8 mouse cellular contexts compared by ENCODE assay signal in the genomic region with DNA sequence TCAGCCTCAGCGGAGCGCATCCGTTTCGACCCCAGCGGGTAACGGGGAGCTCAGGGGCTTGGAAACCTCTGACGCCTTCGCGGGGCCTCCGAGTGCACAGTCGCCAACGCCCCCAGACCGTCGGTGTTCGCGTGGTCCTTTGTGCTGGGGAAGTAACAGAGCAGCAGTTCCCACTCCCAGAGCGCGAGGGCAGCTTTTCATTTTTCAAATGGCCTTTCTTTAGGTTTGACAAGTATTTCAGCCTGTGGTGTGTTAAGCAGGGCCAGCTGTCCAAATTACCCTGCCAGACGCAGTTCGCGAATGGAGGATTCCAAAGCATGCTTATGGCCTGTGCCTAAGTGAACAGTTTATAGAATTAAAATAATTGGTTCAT. TPM values are rescaled to one million over a fixed set of nuclear protein-coding genes. Genes with fewer than 3 reads are reported as not detected.
A peak's percentile ranks its signal among the peaks of the same experiment; 100 is the strongest.
DNase-seq lines count a peak whose midpoint lies in the region; ATAC-seq and TF ChIP-seq lines count a peak whose summit lies in the region.

No protein-coding gene starts in this region.

- peak overlapping the region; percentile 77 for H3K4me2 ChIP-seq in kidney, postnatal 0 days (ENCODE audit: low read length)
- H3K4me2 ChIP-seq in hindbrain, embryonic 13.5 days = peak overlapping the region; percentile 79
- H3K4me2 ChIP-seq in midbrain, embryonic 14.5 days (ENCODE audit: low read length) = peak overlapping the region; percentile 69

- peaks cover 6% of the 10 kb centered on the region for H3K4me1 ChIP-seq in kidney, postnatal 0 days (replicated peaks; ENCODE audit: insufficient read depth, low read length)
- peaks cover 13% of the 10 kb centered on the region for H3K4me1 ChIP-seq in bone marrow macrophage, adult 2 months (ENCODE audit: control insufficient read depth, insufficient read depth, low read length)
- peaks cover 21% of the 10 kb centered on the region for H3K4me1 ChIP-seq in hindbrain, embryonic 13.5 days (replicated peaks)
- peaks cover 26% of the 10 kb centered on the region for H3K4me1 ChIP-seq in midbrain, embryonic 14.5 days (ENCODE audit: control insufficient read depth, insufficient read depth, low read length)

- no peak for TF ChIP-seq POLR2A in bone marrow macrophage, adult 2 months (IDR thresholded peaks at IDR 0.05; ENCODE audit: borderline replicate concordance, low read depth, low read length)

- peak overlapping the region; percentile 65 for H3K9ac ChIP-seq in kidney, postnatal 0 days (ENCODE audit: low read depth, low read length)
- peak overlapping the region; percentile 95 for H3K9ac ChIP-seq in hindbrain, embryonic 13.5 days
- H3K9ac ChIP-seq in midbrain, embryonic 14.5 days (replicated peaks; ENCODE audit: low read length) = peak overlapping the region; percentile 84

- ATAC-seq in kidney, postnatal 0 days (replicated peaks; ENCODE audit: low FRiP score, low read depth) = peak; percentile 74; the same call in 1 of the 2 replicates
- peak; percentile 94 for ATAC-seq in hindbrain, embryonic 13.5 days (ENCODE audit: low FRiP score)
- ATAC-seq in midbrain, embryonic 14.5 days (ENCODE audit: low FRiP score, low TSS enrichment) = peak; percentile 88

- peak; percentile 91 for DNase-seq in kidney, postnatal 0 days (ENCODE audit: low spot score)
- DNase-seq in kidney, adult 8-10 months = no peak
- peak; percentile 86 for DNase-seq in midbrain, embryonic 14.5 days
- DNase-seq in adrenal gland, adult (ENCODE audit: inconsistent age in 2 of 2, low spot score in 1 of 2) = no peak
- DNase-seq in spleen, adult 12 weeks (ENCODE audit: low spot score) = no peak
- no peak for DNase-seq in kidney, adult 9 months

- H3K27me3 ChIP-seq in kidney, postnatal 0 days (ENCODE audit: insufficient read depth, low read length) = no peaks in the 10 kb centered on the region
- no peaks in the 10 kb centered on the region for H3K27me3 ChIP-seq in hindbrain, embryonic 13.5 days
- no peaks in the 10 kb centered on the region for H3K27me3 ChIP-seq in midbrain, embryonic 14.5 days (ENCODE audit: control insufficient read depth, insufficient read depth, low read length)

- H3K9me3 ChIP-seq in kidney, postnatal 0 days (replicated peaks; ENCODE audit: low read length) = no peaks in the 10 kb centered on the region
- H3K9me3 ChIP-seq in hindbrain, embryonic 13.5 days = no peaks in the 10 kb centered on the region
- no peaks in the 10 kb centered on the region for H3K9me3 ChIP-seq in midbrain, embryonic 14.5 days (ENCODE audit: control insufficient read depth, low read length)

- peak overlapping the region; percentile 95 for H3K4me3 ChIP-seq in kidney, postnatal 0 days (replicated peaks; ENCODE audit: low read depth, low read length)
- H3K4me3 ChIP-seq in bone marrow macrophage, adult 2 months (ENCODE audit: insufficient read depth, low read length) = peak overlapping the region; percentile 89
- peak overlapping the region; percentile 88 for H3K4me3 ChIP-seq in hindbrain, embryonic 13.5 days
- peak overlapping the region; percentile 82 for H3K4me3 ChIP-seq in midbrain, embryonic 14.5 days (replicated peaks; ENCODE audit: low read depth, low read length)

- no peaks in the 10 kb centered on the region for H3K36me3 ChIP-seq in kidney, postnatal 0 days (ENCODE audit: insufficient read depth, low read length)
- H3K36me3 ChIP-seq in hindbrain, embryonic 13.5 days = no peaks in the 10 kb centered on the region
- no peaks in the 10 kb centered on the region for H3K36me3 ChIP-seq in midbrain, embryonic 14.5 days (ENCODE audit: control insufficient read depth, insufficient read depth, low read length)

- H3K27ac ChIP-seq in kidney, postnatal 0 days = peak overlapping the region; percentile 99
- H3K27ac ChIP-seq in bone marrow macrophage, adult 2 months (ENCODE audit: insufficient read depth, low read depth, low read length) = peak overlapping the region; percentile 95
- H3K27ac ChIP-seq in hindbrain, embryonic 13.5 days = peak overlapping the region; percentile 99
- peak overlapping the region; percentile 95 for H3K27ac ChIP-seq in midbrain, embryonic 14.5 days (replicated peaks; ENCODE audit: low read depth, low read length)

- TF ChIP-seq CTCF in kidney, postnatal 0 days (IDR thresholded peaks at IDR 0.05; ENCODE audit: low read depth) = peak; percentile 43; the same call in 1 of the 2 replicates
- TF ChIP-seq CTCF in bone marrow macrophage, adult 2 months (IDR thresholded peaks at IDR 0.05; ENCODE audit: low read depth, low read length) = no peak

- 1% methylated on average over 21 of the region's 21 CpGs for WGBS in kidney, postnatal 0 days
- WGBS in hindbrain, embryonic 13.5 days = under 1% methylated on average over 21 of the region's 21 CpGs
- 0% methylated on average over 21 of the region's 21 CpGs for WGBS in midbrain, embryonic 14.5 days

RNA-seq across cellular contexts. Expression of a gene that starts 0.4 kb away (rescaled TPM):
- 174 TPM in 2 replicates for polyA plus RNA-seq in kidney, postnatal 0 days (2015; fragmentation: Nextera tagmentation; extraction: Ambion mirVana)
- polyA plus RNA-seq in bone marrow macrophage, adult 2 months (2012; ENCODE audit: insufficient read depth, insufficient read length, missing spikeins) = 454 and 458 TPM in 2 replicates
- polyA plus RNA-seq in hindbrain, embryonic 13.5 days (2015; fragmentation: Nextera tagmentation; extraction: Ambion mirVana) = 158 and 159 TPM in 2 replicates
- 156 and 185 TPM in 2 replicates for polyA plus RNA-seq in midbrain, embryonic 14.5 days (2014; fragmentation: Nextera tagmentation; extraction: Ambion mirVana)

RNA-seq across cellular contexts. Expression of a gene that starts 53.7 kb away (rescaled TPM):
- polyA plus RNA-seq in kidney, postnatal 0 days (2015; fragmentation: Nextera tagmentation; extraction: Ambion mirVana) = 34.9 and 37.9 TPM in 2 replicates
- polyA plus RNA-seq in bone marrow macrophage, adult 2 months (2012; ENCODE audit: insufficient read depth, insufficient read length, missing spikeins) = 18.2 and 18.9 TPM in 2 replicates
- 41.7 and 42.5 TPM in 2 replicates for polyA plus RNA-seq in hindbrain, embryonic 13.5 days (2015; fragmentation: Nextera tagmentation; extraction: Ambion mirVana)
- 29.0 and 45.2 TPM in 2 replicates for polyA plus RNA-seq in midbrain, embryonic 14.5 days (2014; fragmentation: Nextera tagmentation; extraction: Ambion mirVana)

Comparison
In these comparisons a context has a peak if more than half of its experiments do, and no peak if none do; other contexts are left out.
1. DNase-seq: peak in kidney, postnatal 0 days (single experiment) and midbrain, embryonic 14.5 days (single experiment); none in kidney, adult 8-10 months (0 of 2), adrenal gland, adult (0 of 2), spleen, adult 12 weeks (single experiment) and kidney, adult 9 months (single experiment).
2. Peak in every context shown above with its lines, with median percentiles within 50 percentile points of each other: ATAC-seq, H3K27ac ChIP-seq, H3K4me2 ChIP-seq, H3K4me3 ChIP-seq and H3K9ac ChIP-seq.